Mouse (Mus musculus) gastrocnemius, adult 2 months (tissue): ENCODE data around the gene Smim24. TPM values are rescaled to one million over a fixed set of nuclear protein-coding genes. Genes with fewer than 3 reads are reported as not detected.
A peak's percentile ranks its signal among the peaks of the same experiment; 100 is the strongest.

Source experiments
- DNase-seq: peaks from one replicate; pipeline ENCODE4 v3.0.0; 2022
- H3K27ac ChIP-seq: fragments of 200-600 bp; 2 replicates; pipeline ENCODE4 v1.8.1; 2022; ENCODE audit warnings: mild to moderate bottlenecking
- H3K4me3 ChIP-seq: fragments of 200-600 bp; 2 replicates; pipeline ENCODE4 v1.8.1; 2022; ENCODE audit warnings: mild to moderate bottlenecking, moderate library complexity
- CTCF ChIP-seq: fragments of 200-600 bp; IDR thresholded peaks from 2 replicates; pipeline ENCODE4 v1.8.1; 2022; ENCODE audit warnings: antibody characterized with exemption, mild to moderate bottlenecking, moderate library complexity
- intact Hi-C: fragments of 180-260 bp; cut with DNase I; formaldehyde crosslinking; loops from one replicate; pipeline ENCODE4 v1.15.1; 2025
- total RNA-seq, 2 experiments: library from RNA; stranded (reverse); gene quantifications; 2 replicates each; pipeline ENCODE4 v1.2.3; 2021

The Smim24 gene
- total RNA-seq, 2 experiments from 2014 or later: not detected

DNA sequence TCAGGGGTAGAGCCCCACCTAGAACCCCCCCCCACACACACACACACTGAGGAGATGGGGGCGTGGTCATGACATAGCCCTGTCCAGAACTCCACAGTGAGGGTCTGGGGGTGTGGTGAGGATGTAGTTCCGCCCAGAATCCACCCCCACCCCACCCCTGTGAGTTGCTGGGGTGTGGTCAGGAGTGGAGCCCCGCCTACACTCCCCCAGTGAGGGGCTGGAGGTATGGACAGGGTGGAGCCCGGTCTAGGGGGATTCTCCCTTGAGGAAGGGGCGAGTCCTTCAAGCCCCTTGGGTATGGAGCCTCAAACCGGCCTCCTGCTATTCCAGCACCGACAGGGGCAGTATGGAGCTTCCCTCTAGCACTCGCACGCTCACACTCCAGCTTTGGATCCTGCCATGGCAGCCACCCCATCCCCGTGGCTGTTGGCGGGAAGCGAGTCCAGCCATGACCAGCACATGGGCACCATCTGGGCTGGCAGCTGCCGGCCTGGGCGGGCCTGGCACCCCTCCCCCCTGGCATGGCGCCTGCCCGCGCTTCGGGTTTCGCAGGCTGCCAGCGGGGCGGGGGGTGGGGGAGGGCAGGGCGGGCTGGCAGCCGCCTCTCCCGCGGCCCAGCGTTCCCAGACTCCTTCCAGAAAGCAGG, 23.9 kb downstream of the Smim24 start:
- peak; percentile 73 for TF ChIP-seq CTCF
- intact Hi-C loops: no loop called here
- peak; percentile 97 for DNase-seq
- H3K4me3 ChIP-seq: peak overlapping the region; percentile 70
- peak overlapping the region; percentile 97 for H3K27ac ChIP-seq

DNA sequence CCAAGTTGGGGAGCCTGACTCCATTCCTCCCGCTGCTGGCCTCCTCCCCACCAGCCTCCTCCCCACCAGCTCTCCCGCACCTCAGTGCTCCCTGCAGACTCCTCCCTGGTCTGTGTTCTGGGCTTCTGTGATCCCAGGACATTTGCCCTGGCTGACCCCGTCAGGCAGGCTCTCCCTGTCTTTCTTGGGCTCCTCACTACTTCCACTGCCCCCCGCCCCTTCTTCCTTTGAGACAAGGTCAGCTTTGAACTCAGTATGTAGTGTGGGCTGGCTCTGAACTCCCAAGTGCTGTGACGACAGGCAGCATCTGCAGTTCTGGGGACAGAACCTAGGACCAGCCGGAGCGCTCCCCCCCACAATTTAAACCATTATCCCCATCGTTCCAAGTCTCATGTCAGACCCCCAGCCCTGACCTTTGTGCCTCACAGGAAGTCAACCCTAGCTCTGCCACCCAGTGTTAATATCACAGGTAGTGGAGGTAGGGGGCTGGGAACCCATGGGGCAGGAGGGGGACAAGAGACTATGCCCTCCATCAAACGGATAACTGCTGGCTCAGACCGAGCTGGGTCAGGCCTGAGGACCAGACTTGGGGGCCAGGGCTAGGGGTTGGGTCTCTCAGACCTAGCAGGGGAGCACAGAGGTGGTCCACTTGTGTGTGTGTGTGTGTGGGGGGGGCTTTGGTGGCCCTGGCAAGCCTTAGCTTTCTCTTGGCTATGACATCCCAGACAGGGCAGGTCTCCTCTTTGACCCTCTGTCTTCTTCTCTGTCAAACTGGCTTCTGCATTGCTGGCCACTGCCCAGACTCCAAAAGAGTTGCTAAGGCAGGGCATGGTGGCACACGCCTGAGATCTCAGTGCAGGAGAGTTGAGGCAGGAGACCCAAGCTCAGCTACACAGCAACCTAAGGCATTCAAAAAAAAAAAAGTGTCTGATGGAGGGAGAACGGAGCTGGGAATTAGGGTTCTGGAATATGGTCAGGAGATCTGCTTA, 24.7 kb downstream of the Smim24 start:
- H3K27ac ChIP-seq: peak overlapping the region; percentile 97
- TF ChIP-seq CTCF: no peak
- intact Hi-C loops: no loop called here
- DNase-seq: peak; percentile 56
- H3K4me3 ChIP-seq: peak overlapping the region; percentile 70

DNA sequence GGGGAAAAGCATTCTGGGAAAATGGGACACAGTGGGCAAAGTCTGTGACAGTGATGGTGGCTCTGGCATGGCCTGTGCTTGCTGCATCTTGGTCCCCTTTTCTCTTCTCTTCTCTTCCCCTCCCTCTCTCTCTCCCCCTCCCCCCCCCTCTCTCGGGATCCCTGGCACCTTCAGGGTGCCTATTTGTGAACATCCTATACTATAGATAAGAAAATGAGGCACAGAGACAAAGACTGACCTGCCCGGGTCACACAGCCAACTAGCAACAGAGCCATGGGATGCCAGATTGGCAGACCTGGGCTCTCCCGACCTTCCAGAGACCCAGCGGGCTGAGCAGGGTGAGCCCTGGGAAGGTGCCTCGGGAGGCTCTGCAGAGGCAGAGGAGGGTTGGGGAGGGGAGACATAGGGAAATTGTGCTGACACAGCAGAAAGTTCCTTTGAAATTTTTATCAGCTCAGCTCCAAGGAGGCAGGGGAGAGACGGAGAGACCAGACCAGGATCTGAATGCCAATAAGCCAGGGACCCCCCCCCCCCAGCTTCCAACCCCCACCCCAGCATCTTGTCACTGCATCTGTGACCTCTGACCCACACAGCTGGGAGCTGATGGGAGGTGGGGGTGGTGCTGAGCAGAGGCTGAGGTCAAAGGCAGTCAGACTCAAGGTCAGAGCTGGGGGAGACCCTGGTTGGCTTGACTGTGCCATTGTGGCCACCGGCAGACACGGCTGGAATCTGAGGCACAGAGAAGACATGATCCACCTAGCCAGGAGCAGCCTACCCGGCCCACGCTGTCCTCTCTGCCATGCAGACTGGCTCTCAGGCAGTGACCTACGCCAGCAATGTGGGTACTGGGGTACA, 25.6 kb downstream of the Smim24 start:
- H3K27ac ChIP-seq: peak overlapping the region; percentile 97
- intact Hi-C loops: no loop called here
- peak; percentile 26 for DNase-seq
- TF ChIP-seq CTCF: no peak
- peak overlapping the region; percentile 70 for H3K4me3 ChIP-seq

DNA sequence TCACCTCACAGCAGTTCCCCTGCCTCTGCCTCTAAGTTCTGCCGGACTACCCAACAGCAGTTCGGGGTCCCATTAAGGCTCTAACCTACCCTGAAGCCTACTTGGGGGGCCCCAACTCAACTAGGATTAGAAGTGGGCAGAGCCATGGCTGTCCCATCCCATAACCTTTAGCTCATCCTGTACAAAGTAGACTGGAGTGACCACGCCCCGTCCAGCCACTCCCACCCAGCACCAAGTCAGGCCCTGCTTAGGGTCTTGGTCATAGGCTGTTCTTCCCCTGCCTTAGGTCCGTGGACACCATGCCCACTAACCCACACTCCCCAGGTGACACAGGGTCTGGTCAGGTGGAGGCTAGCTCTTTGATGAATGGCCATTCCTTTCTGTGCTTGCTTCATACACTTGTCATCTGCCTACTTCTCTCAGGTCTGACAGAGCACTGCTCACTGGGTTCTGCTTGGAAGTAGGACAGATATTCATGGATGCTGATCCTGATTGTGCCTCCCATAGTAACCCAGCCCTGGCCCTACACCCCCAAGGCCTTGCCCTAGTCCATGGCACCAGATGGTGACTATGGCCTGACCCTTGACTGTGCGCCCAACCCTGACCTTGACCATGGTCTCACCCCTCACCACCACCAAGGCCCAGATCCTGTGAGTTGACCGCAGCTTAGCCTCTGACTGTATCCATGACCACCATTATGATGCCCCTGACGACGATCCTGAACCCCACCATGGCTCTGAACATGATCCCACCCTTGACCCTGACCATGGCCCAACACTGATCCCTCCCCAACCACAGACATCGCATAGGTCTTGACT, 26.5 kb downstream of the Smim24 start:
- no peak for TF ChIP-seq CTCF
- peak; percentile 27 for DNase-seq
- intact Hi-C loops: no loop called here
- H3K4me3 ChIP-seq: peak overlapping the region; percentile 70
- peak overlapping the region; percentile 97 for H3K27ac ChIP-seq

DNA sequence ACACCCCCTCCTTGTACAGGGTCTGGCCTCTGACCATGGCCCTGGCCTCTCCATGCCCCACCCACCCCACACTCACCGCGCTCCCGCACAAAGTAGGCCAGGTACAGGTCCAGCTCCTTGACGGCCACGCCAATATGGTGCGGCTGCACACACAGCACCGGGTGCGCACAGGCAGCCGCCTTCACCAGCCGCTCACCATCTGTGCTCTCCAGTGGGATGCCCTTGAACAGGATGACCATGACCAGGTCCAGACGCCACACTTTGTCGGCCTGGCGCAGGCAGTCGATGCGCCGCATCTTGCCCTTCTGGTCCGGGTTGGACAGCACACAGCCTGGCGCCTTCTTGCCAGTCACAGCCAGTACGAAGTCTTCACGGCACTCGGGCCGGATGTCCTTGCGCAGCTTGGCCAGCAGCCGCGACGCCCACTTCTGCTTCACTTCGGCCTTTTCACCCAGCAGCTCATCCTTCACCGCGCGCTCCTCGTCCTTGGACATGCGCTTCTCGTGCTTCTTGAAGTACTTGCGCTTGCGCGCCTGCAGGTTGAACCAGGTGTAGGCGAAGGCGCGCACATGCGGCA, 27.4 kb downstream of the Smim24 start:
- DNase-seq: peak; percentile 62
- Histone ChIP-seq H3K27ac (peak overlapping the region; percentile 97), H3K4me3 (peak overlapping the region; percentile 70)
- intact Hi-C loops: no loop called here
- TF ChIP-seq CTCF: no peak

DNA sequence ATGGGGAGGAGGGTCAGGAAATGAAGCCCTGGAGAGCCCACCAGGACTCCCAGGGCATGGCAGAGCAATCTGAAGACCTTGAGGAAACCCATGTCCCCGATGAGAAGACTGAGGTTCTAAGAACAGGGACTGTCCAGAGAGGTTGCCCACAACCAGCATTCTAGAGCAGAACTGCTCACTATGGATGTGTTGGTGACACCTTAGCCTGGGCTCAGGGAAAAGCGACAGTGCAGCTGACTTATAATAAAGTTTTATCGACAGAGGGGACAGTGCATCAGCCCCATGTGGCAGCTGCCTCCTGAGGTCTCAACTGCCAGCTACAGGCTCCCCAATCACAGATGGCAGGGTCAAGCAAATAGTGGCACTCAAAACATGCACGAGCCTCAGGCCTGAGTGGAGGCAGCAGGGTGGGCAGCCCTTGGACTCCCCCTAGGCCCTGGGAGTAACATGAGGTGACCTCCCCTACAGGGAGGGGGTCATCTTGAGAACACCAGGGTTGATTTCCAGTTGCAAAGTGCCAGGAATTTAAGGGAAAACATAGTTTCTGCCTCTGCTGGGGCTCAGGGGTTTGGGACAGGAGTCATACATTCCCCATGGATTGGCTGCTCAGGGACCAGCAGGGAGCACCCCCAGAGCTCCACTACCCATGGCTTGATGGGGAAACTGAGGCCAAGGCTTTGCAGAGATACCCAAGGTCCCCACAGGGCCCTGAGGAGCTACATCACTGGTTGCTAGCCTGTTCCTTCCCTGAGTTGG, 28.4 kb downstream of the Smim24 start:
- TF ChIP-seq CTCF: no peak
- Histone ChIP-seq H3K4me3 (peak overlapping the region; percentile 70), H3K27ac (peak overlapping the region; percentile 97)
- intact Hi-C loops: no loop called here
- peak; percentile 45 for DNase-seq

DNA sequence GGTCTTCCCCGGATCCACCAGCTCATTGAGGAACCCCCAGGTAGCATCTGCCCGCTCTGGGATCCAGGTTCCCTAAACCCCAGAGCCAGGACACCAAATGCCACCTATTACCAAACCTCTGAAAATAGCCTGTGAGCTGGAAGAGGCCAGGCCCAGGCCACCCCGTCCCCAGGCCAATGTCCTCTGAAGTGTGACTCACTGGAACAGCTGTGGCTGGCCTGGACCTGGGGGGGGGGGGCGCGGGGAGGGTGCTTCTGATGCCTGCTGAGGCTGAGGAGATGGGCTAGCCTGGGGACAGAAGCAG, 28.9 kb downstream of the Smim24 start:
- TF ChIP-seq CTCF: no peak
- Histone ChIP-seq H3K27ac (peak overlapping the region; percentile 97), H3K4me3 (peak overlapping the region; percentile 70)
- intact Hi-C loops: no loop called here
- peak; percentile 84 for DNase-seq

DNA sequence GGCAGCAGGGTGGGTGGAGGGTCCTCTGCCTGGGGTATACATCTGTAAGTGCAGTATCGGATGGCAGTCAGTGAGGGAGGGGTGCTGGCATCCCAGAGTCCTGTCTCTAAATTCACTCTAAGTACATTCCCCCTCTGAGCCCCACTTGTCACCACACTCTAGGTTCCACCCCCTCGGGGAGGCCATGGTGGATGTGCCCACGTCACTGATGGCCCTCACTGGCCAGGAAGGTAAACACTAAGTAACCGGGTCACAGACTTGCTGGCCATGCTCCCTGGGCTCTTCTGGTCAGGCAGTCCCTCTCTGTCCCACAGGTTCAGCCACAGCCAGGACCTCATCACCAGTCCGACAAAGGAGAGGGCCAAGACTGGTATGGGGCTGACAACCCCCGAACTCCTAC, 29.3 kb downstream of the Smim24 start:
- peak overlapping the region; percentile 29 for H3K4me3 ChIP-seq
- H3K27ac ChIP-seq: peak overlapping the region; percentile 97
- intact Hi-C loops: no loop called here
- peak; percentile 79 for DNase-seq
- TF ChIP-seq CTCF: no peak

DNA sequence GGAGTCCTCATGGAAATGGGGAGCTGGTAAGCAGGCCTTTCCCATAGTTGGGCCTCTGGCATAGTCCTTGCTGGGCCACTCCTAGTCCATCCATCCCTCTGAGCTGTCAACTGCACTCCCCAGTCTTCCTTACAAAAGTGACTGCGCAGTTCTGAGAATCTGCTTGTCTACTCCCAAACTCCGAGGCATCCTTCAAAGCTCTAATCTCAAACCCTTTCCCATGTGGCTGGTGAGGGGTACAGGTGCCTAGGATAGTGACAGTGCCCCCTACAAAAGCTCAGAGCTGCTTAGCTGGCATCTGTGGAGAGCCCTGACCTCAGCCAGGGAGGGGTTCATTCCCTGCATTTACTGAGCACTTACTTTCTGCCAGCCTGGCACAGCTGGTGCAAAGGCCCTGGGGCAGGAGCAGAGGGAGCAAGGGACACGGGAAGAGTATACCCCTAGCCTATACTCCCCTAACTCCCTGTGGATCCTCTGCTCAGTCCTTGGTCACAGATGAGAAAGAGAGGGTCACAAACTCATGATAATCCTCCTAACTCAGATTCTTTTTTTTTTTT, 29.9 kb downstream of the Smim24 start:
- no peak for TF ChIP-seq CTCF
- peak; percentile 26 for DNase-seq
- intact Hi-C loops: no loop called here
- H3K4me3 ChIP-seq: peak overlapping the region; percentile 29
- peak overlapping the region; percentile 97 for H3K27ac ChIP-seq

DNA sequence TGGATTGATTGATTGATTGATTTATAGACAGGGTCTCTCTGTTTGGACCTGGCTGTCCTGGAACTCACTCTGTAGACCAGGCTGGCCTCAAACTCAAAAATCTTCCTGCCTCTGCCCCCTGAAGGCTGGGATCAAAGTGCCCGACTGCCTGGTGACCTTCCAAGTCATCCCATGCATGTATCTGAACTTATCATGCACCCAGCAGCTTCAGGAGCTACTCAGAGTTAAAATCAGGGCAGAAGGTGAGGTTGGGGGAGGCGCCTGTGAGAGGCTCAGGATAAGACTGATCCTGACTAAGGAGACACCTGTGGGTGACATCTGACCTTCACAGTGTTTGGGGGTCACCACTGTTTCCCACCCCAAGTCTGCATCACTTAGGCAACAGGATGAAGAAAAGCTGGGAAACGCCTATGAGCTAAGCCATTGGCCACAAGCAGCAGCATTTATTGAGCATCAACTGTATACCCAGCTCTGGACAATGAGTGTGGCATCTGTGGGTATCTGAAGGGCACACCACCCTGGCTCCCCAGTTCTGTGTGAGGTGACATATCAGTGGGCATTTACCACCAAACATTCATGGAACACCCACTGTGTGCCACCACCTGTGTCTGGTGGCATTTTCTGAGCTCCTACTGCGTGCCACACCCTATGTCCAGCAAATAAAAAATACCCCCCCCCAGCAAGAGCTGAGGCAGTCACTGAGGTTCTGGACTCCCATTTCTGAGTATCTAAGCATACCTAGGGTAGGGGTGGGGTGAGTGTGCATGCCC, 30.8 kb downstream of the Smim24 start:
- H3K4me3 ChIP-seq: peak overlapping the region; percentile 94
- peak overlapping the region; percentile 97 for H3K27ac ChIP-seq
- no peak for TF ChIP-seq CTCF

More for the DNA sequence above, 30.8 kb downstream of the Smim24 start:
- DNase-seq: peak; percentile 26
- intact Hi-C loops: no loop called here
